Mouse (Mus musculus): ENCODE results near the gene Nnmt. TPM values are rescaled to one million over a fixed set of nuclear protein-coding genes. Genes with fewer than 3 reads are reported as not detected.

The Nnmt gene
- polyA plus RNA-seq, 1 experiment from 2014 or later: 2.6 TPM

- Histone ChIP-seq H3K27me3 (replicated peaks; ENCODE audit: insufficient read depth, low read length) (no peaks in the 10 kb centered on the region), H3K4me1 (ENCODE audit: insufficient read depth, low read depth, low read length) (no peaks in the 10 kb centered on the region), H3K27ac (ENCODE audit: low read length) (no peak overlapping the region), H3K9ac (replicated peaks; ENCODE audit: low read depth) (no peak overlapping the region), H3K4me3 (ENCODE audit: low read depth, low read length) (no peak overlapping the region), H3K4me2 (replicated peaks; ENCODE audit: low read depth, low read length) (no peak overlapping the region), H3K9me3 (ENCODE audit: low read length) (no peaks in the 10 kb centered on the region), H3K36me3 (ENCODE audit: insufficient read depth, low read length) (no peaks in the 10 kb centered on the region)
- no peak for DNase-seq (ENCODE audit: low spot score)
- TF ChIP-seq EP300 (IDR thresholded peaks at IDR 0.05) (no peak), CTCF (IDR thresholded peaks at IDR 0.05) (no peak)
- no peak for ATAC-seq
- WGBS: 89% methylated on average over 7 of the region's 7 CpGs
Observed at GRCm38 (mm10) chr9:48637161-48637560, 32.2 kb upstream of the Nnmt start.

- TF ChIP-seq CTCF (IDR thresholded peaks at IDR 0.05) (no peak), EP300 (IDR thresholded peaks at IDR 0.05) (no peak)
- Histone ChIP-seq H3K9me3 (ENCODE audit: low read length) (no peaks in the 10 kb centered on the region), H3K4me3 (ENCODE audit: low read depth, low read length) (no peak overlapping the region), H3K27me3 (replicated peaks; ENCODE audit: insufficient read depth, low read length) (no peaks in the 10 kb centered on the region), H3K36me3 (ENCODE audit: insufficient read depth, low read length) (no peaks in the 10 kb centered on the region), H3K4me2 (replicated peaks; ENCODE audit: low read depth, low read length) (no peak overlapping the region), H3K27ac (ENCODE audit: low read length) (no peak overlapping the region), H3K9ac (replicated peaks; ENCODE audit: low read depth) (no peak overlapping the region), H3K4me1 (ENCODE audit: insufficient read depth, low read depth, low read length) (no peaks in the 10 kb centered on the region)
- 32% methylated on average over 18 of the region's 18 CpGs for WGBS
- DNase-seq (ENCODE audit: low spot score) (no peak), ATAC-seq (no peak)
Observed at GRCm38 (mm10) chr9:48635576-48636350, 30.8 kb upstream of the Nnmt start.

- H3K9ac ChIP-seq (replicated peaks; ENCODE audit: low read depth): no peak overlapping the region
- no peak for ATAC-seq
- DNase-seq (ENCODE audit: low spot score): no peak
- H3K4me2 ChIP-seq (replicated peaks; ENCODE audit: low read depth, low read length): no peak overlapping the region
- no peak for TF ChIP-seq EP300 (IDR thresholded peaks at IDR 0.05)
- TF ChIP-seq CTCF (IDR thresholded peaks at IDR 0.05): no peak
- 56% methylated on average over 6 of the region's 6 CpGs for WGBS
- H3K27ac ChIP-seq (ENCODE audit: low read length): no peak overlapping the region
- H3K4me3 ChIP-seq (ENCODE audit: low read depth, low read length): no peak overlapping the region
- no peaks in the 10 kb centered on the region for H3K4me1 ChIP-seq (ENCODE audit: insufficient read depth, low read depth, low read length)
- no peaks in the 10 kb centered on the region for H3K36me3 ChIP-seq (ENCODE audit: insufficient read depth, low read length)
- no peaks in the 10 kb centered on the region for H3K27me3 ChIP-seq (replicated peaks; ENCODE audit: insufficient read depth, low read length)
- no peaks in the 10 kb centered on the region for H3K9me3 ChIP-seq (ENCODE audit: low read length)
Observed at GRCm38 (mm10) chr9:48633147-48633546, 28.2 kb upstream of the Nnmt start.

DNA sequence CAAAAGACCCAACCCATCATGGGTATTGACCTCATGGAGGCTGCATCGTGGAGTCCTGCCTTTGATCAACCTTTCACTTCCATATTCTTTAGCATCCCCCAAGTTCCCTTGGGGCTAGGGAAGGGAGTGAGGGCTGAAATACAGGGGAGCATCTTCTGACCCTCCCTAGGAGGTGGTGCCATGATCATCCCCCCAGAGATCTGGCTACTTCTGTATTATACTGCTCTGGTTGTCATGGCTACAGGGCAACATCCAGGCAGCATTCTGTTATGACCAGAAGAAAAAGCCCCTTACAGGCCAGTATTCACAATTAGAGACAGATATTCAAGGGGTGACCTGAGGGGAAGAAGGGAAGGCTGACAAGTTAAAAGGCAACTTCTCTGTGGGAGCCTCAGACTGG lies 14.3 kb upstream of the Nnmt start:
- no peak overlapping the region for H3K9ac ChIP-seq (replicated peaks; ENCODE audit: low read depth)
- ATAC-seq (no peak), DNase-seq (ENCODE audit: low spot score) (no peak)
- H3K4me1 ChIP-seq (ENCODE audit: insufficient read depth, low read depth, low read length): peaks cover 5% of the 10 kb centered on the region; the same call in 1 of the 2 replicates
- no peaks in the 10 kb centered on the region for H3K9me3 ChIP-seq (ENCODE audit: low read length)
- no peaks in the 10 kb centered on the region for H3K27me3 ChIP-seq (replicated peaks; ENCODE audit: insufficient read depth, low read length)
- 68% methylated on average over 1 of the region's 1 CpGs for WGBS
- H3K36me3 ChIP-seq (ENCODE audit: insufficient read depth, low read length): no peaks in the 10 kb centered on the region
- no peak overlapping the region for H3K4me3 ChIP-seq (ENCODE audit: low read depth, low read length)
- H3K4me2 ChIP-seq (replicated peaks; ENCODE audit: low read depth, low read length): no peak overlapping the region
- TF ChIP-seq CTCF (IDR thresholded peaks at IDR 0.05) (no peak), EP300 (IDR thresholded peaks at IDR 0.05) (no peak)
- no peak overlapping the region for H3K27ac ChIP-seq (ENCODE audit: low read length)

- TF ChIP-seq EP300 (IDR thresholded peaks at IDR 0.05) (no peak), CTCF (IDR thresholded peaks at IDR 0.05) (peak; percentile 77)
- Histone ChIP-seq H3K4me1 (ENCODE audit: insufficient read depth, low read depth, low read length) (peaks cover 5% of the 10 kb centered on the region; the same call in 1 of the 2 replicates), H3K27ac (ENCODE audit: low read length) (no peak overlapping the region), H3K27me3 (replicated peaks; ENCODE audit: insufficient read depth, low read length) (no peaks in the 10 kb centered on the region), H3K4me3 (ENCODE audit: low read depth, low read length) (no peak overlapping the region), H3K9ac (replicated peaks; ENCODE audit: low read depth) (no peak overlapping the region), H3K9me3 (ENCODE audit: low read length) (no peaks in the 10 kb centered on the region), H3K4me2 (replicated peaks; ENCODE audit: low read depth, low read length) (peak overlapping the region; percentile 30; the same call in 1 of the 2 replicates), H3K36me3 (ENCODE audit: insufficient read depth, low read length) (no peaks in the 10 kb centered on the region)
- WGBS: 15% methylated on average over 6 of the region's 6 CpGs
- ATAC-seq: peak; percentile 80
- DNase-seq (ENCODE audit: low spot score): peak; percentile 90
Observed at GRCm38 (mm10) chr9:48618589-48618988, 13.6 kb upstream of the Nnmt start.

GRCm38 (mm10) chr9:48618111-48618510 lies 13.2 kb upstream of the Nnmt start:
- peaks cover 5% of the 10 kb centered on the region; the same call in 1 of the 2 replicates for H3K4me1 ChIP-seq (ENCODE audit: insufficient read depth, low read depth, low read length)
- peak overlapping the region; percentile 30; the same call in 1 of the 2 replicates for H3K4me2 ChIP-seq (replicated peaks; ENCODE audit: low read depth, low read length)
- TF ChIP-seq EP300 (IDR thresholded peaks at IDR 0.05): no peak
- no peak for TF ChIP-seq CTCF (IDR thresholded peaks at IDR 0.05)
- H3K27me3 ChIP-seq (replicated peaks; ENCODE audit: insufficient read depth, low read length): no peaks in the 10 kb centered on the region
- 46% methylated on average over 8 of the region's 8 CpGs for WGBS
- no peaks in the 10 kb centered on the region for H3K36me3 ChIP-seq (ENCODE audit: insufficient read depth, low read length)
- peak; percentile 75 for DNase-seq (ENCODE audit: low spot score)
- H3K9ac ChIP-seq (replicated peaks; ENCODE audit: low read depth): no peak overlapping the region
- no peak overlapping the region for H3K27ac ChIP-seq (ENCODE audit: low read length)
- H3K4me3 ChIP-seq (ENCODE audit: low read depth, low read length): no peak overlapping the region
- no peaks in the 10 kb centered on the region for H3K9me3 ChIP-seq (ENCODE audit: low read length)
- ATAC-seq: peak; percentile 84

All from lung, postnatal 0 days (tissue).